Mouse (Mus musculus): Measurements from ENCODE around the gene Prss35.

Gene Prss35

DNA sequence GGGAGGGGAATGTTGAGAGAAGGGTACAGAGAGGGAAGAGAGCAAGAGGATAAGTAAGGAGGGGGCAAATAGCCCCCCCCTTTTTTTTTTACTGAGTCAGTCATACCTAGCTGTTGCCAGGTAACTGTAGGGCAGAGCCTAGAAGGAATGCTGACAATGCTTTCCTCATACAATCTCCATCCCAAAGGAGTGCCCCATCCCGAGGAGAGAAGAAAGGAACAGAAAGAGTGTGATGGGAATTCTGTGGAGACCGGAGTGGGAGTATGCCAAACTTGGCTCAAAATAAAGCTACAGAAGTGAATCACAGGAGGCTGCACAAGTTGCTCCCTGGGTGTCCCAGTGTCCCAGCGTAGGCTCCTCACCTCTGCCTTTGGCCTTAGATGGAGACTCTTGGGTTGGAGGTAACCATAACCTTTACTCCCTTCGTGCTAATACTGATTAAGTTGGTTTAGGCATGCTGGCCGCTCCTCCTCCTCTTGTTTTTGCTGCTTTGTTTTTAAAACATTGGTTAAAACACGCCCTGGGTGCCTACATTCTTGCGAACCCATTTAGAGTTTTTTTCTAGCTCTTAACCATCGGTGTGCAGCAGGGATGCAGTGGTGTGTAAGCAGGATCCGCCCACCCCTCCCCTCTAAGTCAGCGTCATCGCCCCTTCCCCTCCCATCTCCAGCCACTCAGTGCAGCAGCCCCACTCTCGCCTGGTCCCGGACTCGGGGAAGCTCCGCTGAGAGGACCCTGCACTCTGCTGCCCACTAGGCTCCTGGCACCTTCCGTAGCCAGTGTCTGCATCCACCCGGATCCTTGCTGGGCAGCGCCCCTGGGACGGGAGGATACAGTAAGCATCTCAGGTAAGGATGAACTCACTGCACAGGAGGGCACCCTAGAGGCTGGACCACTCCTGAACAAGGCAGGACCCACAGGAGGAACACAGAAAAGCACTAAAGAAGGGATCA lies at the start of gene Prss35:
Prss35 (plus strand) TSS at position 691 of the 953 bp plus-strand sequence.
- no peak for DNase-seq (ENCODE audit: low read depth, low spot score)

DNA sequence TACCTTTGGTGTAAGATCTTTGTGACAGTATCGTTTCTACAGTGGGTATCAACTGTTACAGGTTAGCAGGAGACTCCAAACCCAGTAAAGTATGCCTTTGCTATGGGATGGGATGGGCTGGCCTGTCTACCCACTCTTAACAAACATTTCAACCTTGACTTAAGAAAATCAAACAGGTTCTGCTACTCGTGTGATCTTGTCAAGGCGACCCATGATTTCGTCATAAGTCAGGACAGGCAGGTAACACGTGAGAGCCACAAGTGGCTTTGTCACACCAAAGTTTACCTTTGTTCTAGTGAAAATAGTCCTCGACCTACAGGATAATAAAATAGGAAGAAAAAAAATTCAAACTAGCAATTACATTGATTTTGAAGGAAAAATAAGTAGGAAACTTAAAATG lies 49.5 kb upstream of the Prss35 start:
- DNase-seq (ENCODE audit: low read depth, low spot score): no peak

DNA sequence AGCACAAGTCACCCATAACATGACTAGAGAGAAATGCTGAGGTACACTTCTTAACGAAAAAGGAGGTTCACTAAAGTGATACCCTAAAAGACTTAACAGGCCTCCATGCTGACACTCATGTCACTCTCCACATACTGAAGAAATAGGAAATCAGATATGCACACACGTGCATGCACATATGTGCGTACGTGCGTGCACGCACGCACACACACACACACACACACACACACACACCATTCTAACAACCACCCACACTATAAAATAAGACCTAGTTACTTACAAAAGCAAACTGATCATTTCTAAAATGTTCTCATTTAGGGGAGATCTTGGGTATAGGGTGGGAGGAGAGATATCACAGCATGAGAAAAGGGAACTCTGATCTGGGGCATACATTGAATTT lies 48.8 kb upstream of the Prss35 start:
- no peak for DNase-seq (ENCODE audit: low read depth, low spot score)

DNA sequence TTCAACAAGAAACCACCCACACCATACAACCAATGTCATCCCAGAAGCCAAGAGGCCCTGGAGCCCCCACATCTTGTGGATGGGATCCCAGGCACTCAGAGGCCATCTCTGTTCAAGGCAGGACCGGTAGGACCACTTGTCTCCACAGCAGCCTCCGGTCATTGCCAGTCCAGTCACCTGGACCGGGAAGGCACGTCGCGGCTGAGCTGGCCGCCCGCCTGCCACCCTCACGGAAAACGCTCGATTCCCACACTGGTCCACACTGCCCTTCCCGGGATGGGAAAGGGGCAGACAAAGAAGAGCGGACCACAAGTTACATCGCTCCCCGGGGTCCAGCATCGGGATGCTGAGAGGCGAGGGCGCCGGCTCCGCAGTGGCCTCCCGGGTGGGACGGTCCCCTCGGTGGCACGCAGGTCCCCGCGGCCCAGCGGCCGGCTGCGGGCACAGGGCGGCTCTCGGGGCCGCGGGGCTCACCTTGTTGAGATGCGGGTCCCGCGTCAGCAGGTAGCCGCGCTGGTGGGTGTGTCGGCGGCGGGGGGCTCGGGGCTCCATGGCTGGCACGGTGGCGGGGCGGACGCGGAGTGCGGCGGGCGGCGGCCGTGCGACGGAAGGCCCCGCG lies 48.1 kb upstream of the Prss35 start:
- DNase-seq (ENCODE audit: low read depth, low spot score): peak; percentile 13

DNA sequence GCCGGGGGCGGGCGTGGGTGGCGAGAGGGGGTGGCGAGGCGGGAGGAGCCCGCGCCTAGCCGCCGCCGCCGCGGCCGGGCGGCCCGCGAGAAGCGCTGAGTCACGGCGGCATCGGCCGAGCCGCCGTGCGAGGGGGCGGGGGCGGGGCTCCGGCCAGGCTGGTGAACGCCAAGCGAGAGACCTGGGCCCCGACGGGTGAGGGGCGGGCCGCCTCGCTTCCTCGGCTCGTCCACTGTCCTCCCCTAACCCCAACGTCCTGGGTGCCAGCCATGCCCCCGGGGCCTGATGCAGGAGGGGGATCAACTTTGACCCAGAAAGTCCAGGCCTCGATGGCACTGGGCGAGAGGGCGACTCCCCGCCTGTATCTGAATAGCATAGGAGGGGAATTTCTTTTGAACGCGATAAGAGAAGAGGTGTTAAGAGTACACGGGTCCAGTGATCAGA lies 47.6 kb upstream of the Prss35 start, which contains the start of gene Me1:
Me1 (minus strand) TSS at position 136 of the 444 bp plus-strand sequence.
- DNase-seq (ENCODE audit: low read depth, low spot score): peak; percentile 30

DNA sequence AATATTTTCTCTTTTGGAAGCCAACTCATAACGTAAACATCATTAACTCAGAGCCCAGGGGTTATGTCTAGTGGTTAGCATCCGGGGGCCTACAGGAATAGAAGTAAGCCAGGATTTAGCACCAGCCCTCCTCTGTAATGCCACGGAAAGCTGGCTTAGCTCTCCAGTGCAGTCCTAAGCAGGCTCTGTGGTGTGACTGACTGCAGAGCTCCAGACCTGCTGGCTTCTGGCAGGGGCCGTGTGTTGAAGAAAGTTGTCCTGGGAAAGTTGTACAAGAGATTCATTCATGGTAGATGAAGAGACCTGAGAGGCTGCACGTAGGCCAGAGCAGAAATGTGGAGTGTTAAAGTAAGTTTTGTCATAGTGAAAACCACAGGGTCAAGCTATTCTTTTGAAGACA lies 42.2 kb upstream of the Prss35 start:
- peak; percentile 47 for DNase-seq (ENCODE audit: low read depth, low spot score)

DNA sequence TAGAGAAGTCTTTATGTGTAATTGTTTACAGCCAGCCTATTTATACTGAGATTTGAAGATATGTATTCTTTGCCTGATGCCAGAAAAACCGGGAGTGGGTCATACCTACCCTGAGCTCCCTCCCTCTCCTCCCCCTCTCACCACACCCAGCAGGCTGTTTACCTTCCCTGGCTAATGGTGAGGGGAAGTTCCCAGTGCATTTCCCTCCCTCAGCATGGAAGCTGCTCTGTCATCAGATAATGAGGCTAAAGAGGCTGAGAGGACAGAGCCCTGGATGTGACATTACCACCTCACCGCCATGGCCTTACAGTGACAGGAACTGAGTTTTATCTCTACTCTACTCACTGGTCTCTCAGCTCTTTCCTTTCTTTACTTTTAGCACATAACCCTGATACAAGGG lies 41.6 kb upstream of the Prss35 start:
- no peak for DNase-seq (ENCODE audit: low read depth, low spot score)

DNA sequence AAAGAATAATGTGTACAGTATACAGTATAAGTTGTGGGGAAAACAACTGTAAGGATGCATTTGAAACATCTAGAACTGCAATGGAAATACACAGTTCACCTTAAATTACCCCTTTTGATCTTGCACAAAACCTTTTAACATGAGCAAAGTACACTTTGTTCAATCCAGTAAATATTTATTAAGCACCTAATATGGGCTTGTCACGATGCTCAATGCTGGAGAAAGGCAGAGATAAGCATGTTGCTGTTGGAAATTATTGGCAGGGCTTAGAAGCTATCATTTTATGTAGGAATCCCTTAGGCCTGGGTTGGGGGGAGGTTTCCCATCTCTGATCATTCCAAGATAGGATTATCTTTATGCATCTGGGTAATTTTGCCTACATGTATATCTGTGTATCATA lies 36.0 kb upstream of the Prss35 start:
- no peak for DNase-seq (ENCODE audit: low read depth, low spot score)

DNA sequence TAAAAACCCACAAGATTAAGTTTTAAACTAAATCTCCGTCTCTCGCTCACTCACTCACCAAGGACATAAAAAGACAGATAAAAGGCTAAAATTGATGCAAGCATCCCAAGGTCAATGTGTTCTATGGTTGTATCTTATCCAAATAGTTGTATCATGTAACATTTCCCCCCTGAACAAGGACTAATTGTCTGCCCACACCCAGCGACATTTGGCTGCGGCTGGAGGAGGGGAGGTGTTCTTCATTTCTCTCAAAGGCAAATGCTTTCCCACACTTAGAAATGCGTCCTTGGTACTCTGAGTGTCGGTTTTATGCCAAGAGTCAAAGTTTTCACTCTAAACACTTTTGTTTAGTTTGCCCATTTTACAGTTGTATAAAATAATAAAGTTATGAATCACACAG lies 34.5 kb upstream of the Prss35 start:
- no peak for DNase-seq (ENCODE audit: low read depth, low spot score)

DNA sequence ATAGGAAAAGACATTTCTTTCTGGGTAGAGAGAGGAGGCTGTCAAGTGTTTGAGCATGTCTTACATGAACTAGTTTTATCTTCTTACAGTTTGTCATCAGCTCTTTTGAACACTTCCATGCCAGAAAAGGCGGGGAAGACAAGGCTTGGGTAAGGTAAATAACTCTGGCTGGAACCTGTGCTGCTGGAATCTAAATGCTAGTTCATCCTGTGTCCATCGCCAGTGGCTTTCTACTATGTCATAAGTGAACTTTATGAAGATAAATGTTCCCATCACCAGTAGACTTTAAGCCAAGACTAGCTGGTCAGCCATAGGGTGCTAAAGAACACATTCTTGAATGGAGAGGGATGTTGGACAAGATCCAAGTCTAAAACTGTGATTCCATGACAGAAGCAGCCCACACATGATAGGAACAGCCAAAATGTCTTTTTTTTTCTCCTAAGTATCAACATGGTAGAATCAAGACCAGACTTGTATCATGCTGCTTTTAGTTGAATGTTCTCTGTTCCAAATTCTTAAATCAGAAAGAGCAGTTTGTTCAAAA lies 33.3 kb upstream of the Prss35 start:
- DNase-seq (ENCODE audit: low read depth, low spot score): no peak

DNA sequence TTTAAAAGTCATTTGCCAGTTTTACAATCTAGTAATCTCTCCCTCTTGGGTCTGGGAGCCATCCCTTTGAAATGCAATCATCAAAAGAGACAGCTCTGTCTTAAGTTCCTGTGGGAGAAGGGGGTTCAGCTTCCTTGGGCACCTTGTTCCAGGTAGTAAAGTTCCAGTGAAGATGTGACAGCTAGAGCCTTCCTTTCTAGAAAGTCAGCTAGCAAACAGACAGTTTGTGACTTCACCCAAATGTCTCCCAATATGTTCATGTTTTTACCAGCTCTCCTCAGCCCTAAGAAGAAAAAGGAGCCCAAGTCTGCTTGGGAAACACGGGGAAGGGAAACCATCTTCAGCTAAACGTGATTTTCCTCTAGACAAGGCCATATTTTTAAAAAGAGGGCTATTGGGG lies 30.8 kb upstream of the Prss35 start:
- DNase-seq (ENCODE audit: low read depth, low spot score): no peak

DNA sequence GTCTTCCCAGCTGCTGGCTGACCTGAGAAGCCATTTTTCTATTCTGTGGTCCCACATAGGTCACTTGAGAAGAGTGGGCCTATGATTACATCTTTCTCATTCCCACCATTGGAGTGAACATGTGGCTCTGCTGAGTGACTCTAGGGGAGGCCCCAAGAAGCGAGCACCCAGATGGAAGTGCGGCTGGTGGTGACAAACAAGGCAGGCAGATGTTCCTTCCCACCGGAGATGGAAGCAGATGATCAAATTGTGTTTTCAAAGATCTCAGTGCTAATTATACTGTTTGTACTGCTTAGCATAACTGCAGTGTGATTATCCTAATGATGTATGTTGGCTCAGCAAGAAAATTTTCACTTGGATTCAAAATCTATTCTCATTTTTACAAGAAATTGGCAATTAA lies 29.4 kb upstream of the Prss35 start:
- DNase-seq (ENCODE audit: low read depth, low spot score): no peak

DNA sequence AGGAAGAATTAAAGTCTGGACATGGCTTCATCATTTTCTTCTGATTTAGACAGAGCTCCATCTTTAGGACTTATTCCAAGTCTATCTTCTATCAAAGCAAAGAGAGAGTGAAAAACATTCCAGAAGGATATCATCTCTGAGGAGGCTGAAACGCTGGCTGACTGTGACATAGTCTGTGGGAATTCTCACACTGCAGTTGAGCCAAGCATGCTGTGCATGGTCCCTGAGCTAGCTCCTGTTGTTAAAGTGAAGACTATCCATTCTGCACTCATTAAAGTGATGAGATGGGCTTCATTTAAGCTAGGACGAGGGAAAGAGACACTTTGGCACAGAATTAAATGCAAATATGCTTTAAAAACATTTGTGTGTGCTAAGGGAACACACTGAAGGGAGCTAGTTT lies 26.9 kb upstream of the Prss35 start:
- DNase-seq (ENCODE audit: low read depth, low spot score): no peak

DNA sequence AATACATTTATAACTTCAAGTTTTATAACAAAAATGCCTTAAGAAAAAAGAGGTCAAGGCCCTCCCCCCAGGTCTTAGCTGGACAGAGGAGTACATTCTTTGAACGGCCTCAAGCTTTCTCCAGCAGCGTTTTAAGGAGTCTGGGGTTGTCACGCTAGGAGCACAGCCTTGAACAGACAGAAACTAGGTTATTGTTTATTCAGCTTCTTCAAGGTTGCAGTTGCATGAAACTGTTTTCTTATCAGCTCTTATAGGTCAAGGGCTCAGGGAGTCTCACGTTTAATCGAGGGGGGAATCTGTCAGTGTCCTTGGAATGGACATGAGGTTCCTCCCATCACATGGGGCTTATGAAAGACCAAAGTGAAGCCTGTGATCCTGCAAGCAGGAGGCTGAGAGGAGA lies 26.3 kb upstream of the Prss35 start:
- no peak for DNase-seq (ENCODE audit: low read depth, low spot score)

DNA sequence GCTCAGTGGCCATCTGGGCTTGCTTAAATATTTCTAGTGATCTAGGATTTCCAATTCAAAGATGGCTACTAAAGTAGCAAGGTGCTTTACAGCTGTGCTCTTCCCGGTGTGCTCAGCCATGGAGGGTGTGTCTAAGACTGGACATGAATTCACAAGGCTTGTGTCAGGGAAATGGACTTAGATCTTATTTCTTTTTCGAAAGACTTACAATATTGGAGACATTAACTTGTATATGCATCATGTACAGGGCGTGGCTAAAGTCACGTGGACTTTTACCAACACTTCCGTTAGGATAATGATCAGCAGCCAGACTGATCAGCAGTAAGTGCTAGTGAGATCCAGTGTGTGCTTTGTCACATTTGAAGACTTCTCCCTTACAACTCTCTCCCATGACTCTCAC lies 23.2 kb upstream of the Prss35 start:
- DNase-seq (ENCODE audit: low read depth, low spot score): no peak

DNA sequence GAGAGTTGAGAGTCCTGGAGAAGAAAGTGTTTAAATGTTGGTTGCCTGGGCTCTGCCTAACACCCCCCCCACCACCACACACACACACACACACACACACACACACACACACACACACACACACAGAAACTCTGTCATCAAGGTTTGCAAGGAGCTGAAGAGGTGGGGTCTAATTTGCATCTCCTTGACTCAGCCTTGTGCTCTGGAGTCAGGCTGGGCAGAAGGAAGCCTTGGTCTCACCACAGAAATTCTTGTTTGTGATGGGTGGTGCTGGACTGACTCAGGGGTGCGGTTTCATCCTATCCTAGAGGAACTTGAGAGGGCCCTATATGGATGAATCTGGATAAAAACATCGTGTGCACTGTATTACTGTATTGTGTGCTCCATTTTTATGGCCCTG lies 22.7 kb upstream of the Prss35 start:
- no peak for DNase-seq (ENCODE audit: low read depth, low spot score)

DNA sequence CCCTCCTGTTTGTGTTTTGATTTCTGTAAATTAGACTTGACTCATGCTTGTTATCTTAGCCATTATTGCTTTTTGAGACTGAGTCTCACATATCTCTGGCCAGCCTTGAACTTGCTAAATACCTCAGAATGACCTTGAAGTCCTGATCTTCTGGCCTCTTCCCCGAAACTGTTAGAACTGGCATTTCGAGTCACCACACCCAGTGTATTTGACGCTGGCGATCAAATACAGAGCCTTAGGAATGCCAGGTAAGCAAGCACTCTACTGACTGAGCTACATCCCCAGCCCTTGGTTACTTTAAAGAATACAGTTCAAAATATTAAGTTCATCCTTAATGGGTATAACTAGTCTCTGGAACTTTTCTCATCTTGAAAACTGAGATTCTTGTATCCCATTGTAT lies 18.4 kb upstream of the Prss35 start:
- no peak for DNase-seq (ENCODE audit: low read depth, low spot score)

DNA sequence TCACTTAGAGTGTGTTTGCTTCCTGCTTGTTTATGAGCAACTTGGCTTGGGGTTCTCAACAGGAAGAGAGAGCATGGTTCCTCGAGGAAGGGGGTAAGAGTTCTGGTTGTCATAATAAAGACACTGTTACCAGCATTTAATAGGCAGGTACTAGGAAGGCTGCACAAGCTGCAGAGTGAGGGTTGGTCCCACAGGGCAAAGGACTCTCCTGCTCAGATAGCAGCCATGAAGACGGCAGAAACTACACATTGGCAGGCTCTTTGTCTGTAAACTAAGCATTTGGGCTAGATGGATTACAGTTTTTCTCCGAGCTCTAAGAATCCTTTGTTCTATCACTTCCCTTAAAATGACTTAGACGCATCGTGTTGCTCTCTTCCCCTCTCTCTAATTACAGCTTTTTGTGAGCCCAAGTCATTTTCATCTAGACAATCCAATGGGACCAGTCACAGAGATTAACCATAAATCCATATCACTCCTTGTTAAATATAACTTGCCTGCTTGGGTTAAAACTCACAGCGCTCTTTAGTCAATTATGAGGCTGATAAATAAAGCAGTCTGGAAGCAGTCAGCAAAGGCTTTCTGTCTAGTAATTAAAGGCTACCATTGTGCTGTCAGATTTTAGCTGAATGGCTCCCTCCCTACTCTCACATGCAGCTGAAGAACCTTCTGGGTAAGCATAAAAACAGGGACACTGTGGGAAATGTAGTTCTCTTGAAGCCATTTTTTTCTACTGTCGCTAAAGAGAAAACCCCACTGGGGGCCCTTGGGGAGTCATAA lies 17.7 kb upstream of the Prss35 start:
- DNase-seq (ENCODE audit: low read depth, low spot score): no peak

DNA sequence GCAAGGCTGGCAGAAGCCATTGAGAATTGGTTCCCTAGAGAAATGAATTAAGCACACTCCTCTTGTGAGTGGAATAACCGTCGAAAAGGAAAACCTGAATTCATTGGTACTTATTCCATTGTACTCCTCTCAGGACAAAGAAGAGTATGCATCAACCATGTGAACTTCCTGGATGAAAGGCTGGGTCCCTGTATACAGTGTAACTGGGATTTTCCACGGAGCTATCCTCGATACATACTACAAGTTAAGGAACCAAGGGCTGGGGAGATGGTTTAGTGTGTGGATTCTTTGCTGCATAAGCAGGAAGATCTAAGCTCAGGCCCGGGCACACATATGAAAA lies 17.1 kb upstream of the Prss35 start:
- no peak for DNase-seq (ENCODE audit: low read depth, low spot score)

DNA sequence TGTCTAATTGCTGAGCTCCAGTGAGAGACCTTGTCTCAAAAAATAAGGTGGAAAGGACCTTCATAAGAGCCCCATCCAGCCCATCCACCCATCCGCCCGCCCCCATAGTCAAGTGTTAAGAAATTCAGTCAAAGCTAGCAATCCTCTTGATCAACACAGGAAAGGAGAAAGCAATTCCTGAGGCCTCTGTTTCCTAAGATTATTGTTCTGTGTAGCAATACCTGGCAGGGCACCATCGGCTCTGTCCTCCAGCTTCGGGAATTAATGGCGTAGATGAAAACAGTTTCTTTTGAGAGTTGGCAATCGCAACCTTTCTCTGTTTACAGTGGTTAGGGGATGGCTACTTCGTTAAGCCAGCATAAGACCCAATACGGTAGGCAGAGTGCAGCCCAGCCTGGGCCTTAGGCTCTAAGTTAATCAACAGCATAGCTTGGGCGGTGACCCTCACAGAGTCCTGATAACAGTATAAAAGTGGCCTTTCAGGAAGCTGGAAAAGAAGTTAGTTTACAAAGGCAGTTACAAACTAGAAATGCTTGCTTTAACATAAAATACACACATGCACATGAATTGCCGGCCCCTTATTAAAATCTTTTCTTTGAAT lies 15.1 kb upstream of the Prss35 start:
- DNase-seq (ENCODE audit: low read depth, low spot score): no peak

DNA sequence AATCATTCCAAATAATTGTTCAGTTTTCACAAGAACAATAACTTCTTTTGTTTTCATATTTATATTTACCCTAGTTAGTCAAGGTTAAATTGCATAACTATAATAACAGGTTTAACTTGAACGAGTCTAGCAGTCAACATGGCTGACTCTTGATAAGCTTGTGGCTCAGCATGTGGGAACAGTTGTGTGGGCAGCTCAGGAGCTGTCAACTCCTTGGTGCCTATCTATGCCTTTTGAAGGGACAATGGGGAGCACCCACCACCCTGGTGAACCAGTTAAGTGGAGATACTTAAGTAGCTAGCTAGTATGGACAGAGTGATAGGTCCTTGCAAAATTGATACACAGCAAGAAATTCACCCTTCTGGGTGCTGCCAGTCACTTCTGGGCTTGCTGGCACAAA lies 14.4 kb upstream of the Prss35 start:
- no peak for DNase-seq (ENCODE audit: low read depth, low spot score)

DNA sequence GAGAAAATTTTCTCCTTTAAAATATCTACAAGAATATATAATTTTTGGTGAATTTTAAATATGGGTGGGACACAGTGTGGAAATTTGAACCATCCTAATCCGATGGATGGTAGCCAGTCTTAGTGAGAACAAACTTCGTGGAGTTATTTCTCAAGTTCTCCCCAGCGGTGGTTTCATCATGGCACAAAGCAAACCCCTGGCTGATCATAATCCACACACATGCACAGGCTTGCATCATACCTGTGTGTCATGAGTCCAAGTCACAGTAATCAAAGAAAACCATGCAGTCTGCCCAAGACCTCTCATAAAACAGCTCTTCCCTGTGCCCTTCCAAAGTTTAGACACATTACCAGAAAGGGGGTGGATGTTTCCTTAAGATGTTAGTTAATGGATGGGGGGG lies 13.6 kb upstream of the Prss35 start:
- DNase-seq (ENCODE audit: low read depth, low spot score): no peak

Measured in retina, postnatal 7 days (tissue).